Mouse (Mus musculus) neural tube, embryonic 14.5 days (tissue): ENCODE measurements at regions not wholly inside any gene's neighbourhood (a gene's known extent, or its start where the extent isn't known, plus 50 kb on each side); places are given as distances from the start of the nearest gene placed in this dataset.

Source experiments
- ATAC-seq: fragments of 200-750 bp; cut with Nextera tagmentation; 2 replicates; pipeline ENCODE4 v1.8.0; 2017; ENCODE audit warnings: low read depth, mild to moderate bottlenecking, moderate TSS enrichment, moderate library complexity
- H3K27ac ChIP-seq: fragments of 300-500 bp; sonication (generic); 2 replicates; pipeline ENCODE4 v1.5.1; 2014; ENCODE audit warnings: low read depth, mild to moderate bottlenecking, control low read depth, low read length, moderate library complexity, mixed read lengths
- H3K27me3 ChIP-seq: fragments of 300-500 bp; sonication (generic); 2 replicates; pipeline ENCODE4 v1.6.1; 2014; ENCODE audit warnings: low read length; ENCODE audit not compliant: control insufficient read depth, insufficient read depth
- H3K36me3 ChIP-seq: fragments of 300-500 bp; sonication (generic); 2 replicates; pipeline ENCODE4 v1.6.1; 2014; ENCODE audit warnings: low read length, mixed read lengths; ENCODE audit not compliant: control insufficient read depth, insufficient read depth
- H3K4me1 ChIP-seq: fragments of 300-500 bp; sonication (generic); 2 replicates; pipeline ENCODE4 v1.6.1; 2014; ENCODE audit warnings: low read length; ENCODE audit not compliant: control insufficient read depth, insufficient read depth
- H3K4me2 ChIP-seq: fragments of 300-500 bp; sonication (generic); 2 replicates; pipeline ENCODE4 v1.6.1; 2014; ENCODE audit warnings: mild to moderate bottlenecking, low read depth, low read length, control low read depth
- H3K4me3 ChIP-seq: fragments of 300-500 bp; sonication (generic); 2 replicates; pipeline ENCODE4 v1.5.1; 2014; ENCODE audit warnings: low read depth, low read length, control low read depth, mixed read lengths
- H3K9ac ChIP-seq: fragments of 300-500 bp; sonication (generic); replicated peaks from 2 replicates; pipeline ENCODE4 v1.6.1; 2014; ENCODE audit warnings: low read depth, mild to moderate bottlenecking, control low read depth, low read length, mixed read lengths
- H3K9me3 ChIP-seq: fragments of 300-500 bp; sonication (generic); 2 replicates; pipeline ENCODE4 v1.6.1; 2016; ENCODE audit warnings: low read length; ENCODE audit not compliant: control insufficient read depth
- WGBS: fragments of 180-500 bp; shearing (Covaris S2); extraction: QIAGEN DNeasy Blood & Tissue Kit; methylation state at CpG from one replicate; pipeline ENCODE4 v1.1.7; 2014; 5-methylcytosine and 5-hydroxymethylcytosine counted together

- H3K4me1 ChIP-seq = peaks cover 3% of the 10 kb centered on the region; the same call in 1 of the 2 replicates
- no peaks in the 10 kb centered on the region for H3K27me3 ChIP-seq
- no peaks in the 10 kb centered on the region for H3K36me3 ChIP-seq
- peak; percentile 93 for ATAC-seq
- under 1% methylated on average over 14 of the region's 14 CpGs for WGBS
- H3K9ac ChIP-seq = peak overlapping the region; percentile 47; the same call in 1 of the 2 replicates
- peak overlapping the region; percentile 61 for H3K4me2 ChIP-seq
- no peaks in the 10 kb centered on the region for H3K9me3 ChIP-seq
- H3K27ac ChIP-seq = peak overlapping the region; percentile 60
- peak overlapping the region; percentile 30 for H3K4me3 ChIP-seq
Measured at GRCm38 (mm10) chr11:39794183-39794652, 900.8 kb downstream of the Mat2b start.

- H3K9me3 ChIP-seq = no peaks in the 10 kb centered on the region
- H3K4me3 ChIP-seq = no peak overlapping the region
- 71% methylated on average over 2 of the region's 2 CpGs for WGBS
- H3K4me1 ChIP-seq = peaks cover 3% of the 10 kb centered on the region; the same call in 1 of the 2 replicates
- H3K9ac ChIP-seq = no peak overlapping the region
- H3K36me3 ChIP-seq = no peaks in the 10 kb centered on the region
- no peak overlapping the region for H3K4me2 ChIP-seq
- no peak overlapping the region for H3K27ac ChIP-seq
- H3K27me3 ChIP-seq = no peaks in the 10 kb centered on the region
- ATAC-seq = no peak
Measured at GRCm38 (mm10) chr11:39792112-39792511, 902.9 kb downstream of the Mat2b start.
